Mouse (Mus musculus) hematopoietic stem cell, adult 5-6 weeks (primary cell): ENCODE measurements around the gene Galntl5. TPM values are rescaled to one million over a fixed set of nuclear protein-coding genes. Genes with fewer than 3 reads are reported as not detected.

Experiments used
- ATAC-seq, 2 experiments: fragments of 125-278 bp in 1 of 2; replicated peaks in 1 of 2; 2 replicates each; pipeline ENCODE4 v1.8.0; 2016 to 2017; ENCODE audit warnings: inconsistent platforms in 2 of 2, mild to moderate bottlenecking in 2 of 2, moderate number of reproducible peaks in 2 of 2, low read depth in 1 of 2, moderate TSS enrichment in 1 of 2; ENCODE audit not compliant: low FRiP score in 2 of 2, poor library complexity in 2 of 2, severe bottlenecking in 2 of 2, insufficient read depth in 1 of 2, low TSS enrichment in 1 of 2
- total RNA-seq: library from RNA; stranded (forward); fragments of 172-1452, 232-1000 nt; gene quantifications from 2 replicates; pipeline ENCODE4 v1.2.3, GENCODE M21; 2017

Galntl5 gene
- total RNA-seq, 1 experiment from 2014 or later, result not detected

GRCm38 (mm10) chr5:25252825-25253544 lies 71.7 kb downstream of the Galntl5 start:
- ATAC-seq, result no peak

GRCm38 (mm10) chr5:25254491-25254890 lies 73.2 kb downstream of the Galntl5 start:
- no peak for ATAC-seq

- ATAC-seq, result no peak
These were observed 75.4 kb downstream of the Galntl5 start for GRCm38 (mm10) chr5:25256686-25257085.

- ATAC-seq, result no peak
These were observed 80.2 kb downstream of the Galntl5 start for GRCm38 (mm10) chr5:25261452-25261851.

GRCm38 (mm10) chr5:25262266-25262665 lies 81.0 kb downstream of the Galntl5 start:
- ATAC-seq, result no peak

GRCm38 (mm10) chr5:25268258-25268888 lies 87.1 kb downstream of the Galntl5 start:
- ATAC-seq, result peak in 1 of 2 experiments; percentile 7; a peak in 1 of 4 replicates

Other genes with a start within 250 kb of the Galntl5 start
- gene Prkag2, start 80.8 kb upstream of the Galntl5 start, total RNA-seq, result 75.0 and 99.7 TPM in 2 replicates
- 28.8 and 33.5 TPM in 2 replicates for gene Galnt11, start 40.4 kb downstream of the Galntl5 start, total RNA-seq
- not detected in 2 replicates for gene E130116L18Rik, start 41.7 kb downstream of the Galntl5 start, total RNA-seq